Mouse (Mus musculus): Measurements from ENCODE around the gene Ptprn2.

DNA sequence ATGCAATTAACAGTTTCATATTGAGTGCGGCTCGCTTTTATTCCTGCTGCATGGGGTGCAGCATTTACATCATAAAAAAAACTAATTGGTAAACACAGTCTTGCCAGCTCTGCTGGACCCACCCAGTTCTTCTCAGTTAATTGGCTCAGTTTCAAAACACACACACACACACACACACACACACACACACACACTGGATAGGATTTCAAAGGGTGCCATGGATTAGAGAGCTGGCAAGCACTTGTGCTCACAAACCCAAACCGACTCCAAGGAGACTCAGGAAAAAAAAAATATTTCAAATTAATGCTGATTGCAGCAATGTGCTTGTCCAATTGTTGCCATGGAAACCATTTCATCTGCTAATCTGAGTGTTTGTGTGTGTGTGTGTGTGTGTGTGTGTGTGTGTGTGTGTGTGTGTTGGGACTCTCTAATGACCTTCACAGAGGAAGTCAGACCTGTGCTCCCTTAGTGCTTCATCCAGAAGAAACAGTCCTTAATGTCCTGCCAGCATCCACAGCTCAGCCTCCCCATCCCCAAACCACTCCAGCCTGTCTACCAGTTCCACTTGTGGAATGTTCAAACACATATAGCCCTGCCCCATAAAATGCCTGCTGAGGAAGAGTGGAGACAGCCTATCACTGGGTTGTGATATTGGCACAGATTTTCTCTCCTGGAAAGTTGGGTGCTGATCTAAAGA is 452.8 kb downstream of the Ptprn2 start:
- no peak for TF ChIP-seq POLR2A (IDR thresholded peaks at IDR 0.05; ENCODE audit: low read depth, low read length)
- no peak for TF ChIP-seq USF1 (IDR thresholded peaks at IDR 0.05; ENCODE audit: low read depth, low read length)
- TF ChIP-seq CTCF (conservative IDR thresholded peaks at IDR 0.05 in 1 of 2, IDR thresholded peaks at IDR 0.05 in 1 of 2; ENCODE audit: low read depth in 2 of 2, low read length in 2 of 2), result no peak
- no peak for TF ChIP-seq RAD21 (IDR thresholded peaks at IDR 0.05; ENCODE audit: low read depth, low read length)
- no peak for TF ChIP-seq MXI1 (IDR thresholded peaks at IDR 0.05; ENCODE audit: low read depth, low read length)
- TF ChIP-seq EP300 (IDR thresholded peaks at IDR 0.05; ENCODE audit: low read length), result no peak
- TF ChIP-seq CHD2 (IDR thresholded peaks at IDR 0.05; ENCODE audit: low read length), result no peak
- TF ChIP-seq RCOR1 (conservative IDR thresholded peaks at IDR 0.05; ENCODE audit: low read depth, low read length), result no peak
- TF ChIP-seq CHD1 (IDR thresholded peaks at IDR 0.05; ENCODE audit: low read depth, low read length), result no peak
- TF ChIP-seq IRF4 (IDR thresholded peaks at IDR 0.05; ENCODE audit: low read depth, low read length), result no peak
- TF ChIP-seq NRF1 (IDR thresholded peaks at IDR 0.05; ENCODE audit: low read depth, low read length), result no peak
